Mouse (Mus musculus) liver, adult 2 months (tissue): ENCODE data around the gene Nfasc.

Experiments used
- CTCF ChIP-seq: fragments of 200-500 bp; IDR thresholded peaks from 2 replicates; pipeline ENCODE4 v1.5.1; 2011; ENCODE audit warnings: low read depth, low read length, control low read depth
- POLR2A ChIP-seq: fragments of 200-500 bp; IDR thresholded peaks from 2 replicates; pipeline ENCODE4 v1.6.1; 2011; ENCODE audit warnings: low read length, control low read depth; ENCODE audit not compliant: insufficient read depth; ENCODE audit errors: extremely low read depth

GRCm38 (mm10) chr1:132535541-132535940 is 206.1 kb downstream of the Nfasc start:
- TF ChIP-seq POLR2A (no peak), CTCF (no peak)
